Mouse (Mus musculus): ENCODE data around the gene Cdpf1. TPM values are rescaled to one million over a fixed set of nuclear protein-coding genes. Genes with fewer than 3 reads are reported as not detected.
"Not testable (repeated sequence)": the region's sequence is repeated elsewhere in the genome, so short reads cannot be mapped to it uniquely, and the experiment has no call there.

Gene Cdpf1
- total RNA-seq, 4 experiments from 2014 or later = 19.8 to 23.5 (median 22.4) TPM

- DNase-seq (ENCODE audit: low spot score in 2 of 2) = no peak
Measured at GRCm38 (mm10) chr15:85808434-85808833, 3.1 kb downstream of the Cdpf1 start.

GRCm38 (mm10) chr15:85808031-85808430 is 3.5 kb downstream of the Cdpf1 start:
- no peak for DNase-seq (ENCODE audit: low spot score in 2 of 2)

DNA sequence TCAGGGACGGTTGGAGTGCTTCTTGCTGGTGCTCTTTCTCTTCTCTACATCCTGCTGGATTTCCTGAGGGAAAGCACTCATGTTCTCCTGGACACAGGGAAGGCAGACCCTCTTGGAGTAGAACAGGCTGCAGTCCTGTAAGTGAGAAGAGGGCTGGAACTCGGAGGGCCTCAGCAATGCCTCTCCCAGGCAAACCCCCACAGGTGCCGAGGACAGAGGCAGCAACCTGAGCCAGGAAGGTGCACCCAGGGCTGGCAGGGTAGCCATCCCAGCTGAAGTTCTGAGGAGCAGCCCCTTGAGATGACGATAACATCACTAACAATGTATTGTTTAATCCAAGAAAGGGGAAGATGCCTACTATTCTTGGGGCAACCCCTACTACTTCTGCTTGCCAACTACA is 4.1 kb downstream of the Cdpf1 start:
- DNase-seq (ENCODE audit: low spot score in 2 of 2) = no peak

DNA sequence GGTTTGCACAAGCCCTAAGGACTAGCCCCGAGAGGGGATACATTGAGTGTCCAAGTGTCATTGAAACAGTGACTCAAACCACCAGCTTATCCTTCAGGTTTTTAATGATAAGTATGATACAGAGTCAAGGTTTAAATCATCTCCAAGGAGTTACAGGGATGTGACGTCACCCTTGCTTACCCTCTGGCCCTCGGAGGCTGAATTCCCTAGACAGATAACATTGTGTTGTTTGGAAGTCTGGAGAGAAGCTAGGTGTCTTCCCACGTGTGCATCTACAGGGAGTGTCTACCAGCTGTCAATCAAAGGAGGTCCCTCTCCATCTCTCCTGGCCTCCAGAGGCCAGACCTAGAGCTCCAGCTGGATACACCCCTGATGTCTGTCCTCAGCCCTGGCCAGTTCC is 4.6 kb downstream of the Cdpf1 start:
- DNase-seq (ENCODE audit: low spot score in 2 of 2) = no peak

DNA sequence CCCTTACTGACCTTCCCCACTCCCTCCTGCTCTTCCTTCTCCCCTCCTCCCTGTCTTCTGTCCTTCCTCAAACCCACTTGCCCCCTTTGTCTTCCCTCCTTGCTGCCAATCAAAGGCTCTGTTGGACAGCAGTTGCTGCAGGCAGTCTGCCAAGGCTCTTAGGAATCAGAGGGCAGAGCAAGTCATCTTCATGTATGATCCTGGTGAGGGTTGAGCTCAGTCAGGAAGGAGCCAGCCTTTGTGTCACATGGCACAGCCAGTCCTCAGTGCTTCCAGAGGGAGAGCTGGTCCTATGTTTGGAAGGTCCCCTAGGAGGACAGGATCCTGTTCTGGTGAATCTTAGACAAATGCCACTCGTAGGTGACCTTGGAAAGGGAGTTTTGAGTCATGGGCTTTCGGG is 8.6 kb downstream of the Cdpf1 start:
- no peak for DNase-seq (ENCODE audit: low spot score in 2 of 2)

GRCm38 (mm10) chr15:85798676-85799075 is 12.8 kb downstream of the Cdpf1 start:
- no peak for DNase-seq (ENCODE audit: low spot score in 2 of 2)

- DNase-seq (ENCODE audit: low spot score in 2 of 2) = no peak
Measured at GRCm38 (mm10) chr15:85795516-85795915, 16.0 kb downstream of the Cdpf1 start.

DNA sequence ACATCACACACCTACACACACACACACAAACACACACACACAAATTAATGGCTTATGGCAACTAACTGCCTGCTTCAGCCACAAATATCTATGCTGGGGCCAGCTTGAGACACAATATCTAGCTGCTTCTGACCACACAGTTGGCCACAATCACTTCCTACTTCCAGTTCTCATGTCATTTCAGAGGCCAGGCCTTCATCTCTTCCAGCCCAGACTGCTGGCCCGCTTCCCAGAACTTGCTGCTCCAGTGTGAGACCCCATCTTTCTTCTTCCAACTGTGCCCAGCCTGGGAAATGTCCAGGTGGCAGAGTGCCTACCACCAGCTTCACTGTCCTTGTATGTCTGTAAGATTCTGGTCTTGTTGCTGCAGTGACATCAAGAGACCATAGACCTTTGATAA is 18.7 kb downstream of the Cdpf1 start:
- DNase-seq (ENCODE audit: low spot score in 2 of 2) = no peak

GRCm38 (mm10) chr15:85791449-85791848 is 20.0 kb downstream of the Cdpf1 start:
- no peak for DNase-seq (ENCODE audit: low spot score in 2 of 2)

GRCm38 (mm10) chr15:85788633-85789032 is 22.9 kb downstream of the Cdpf1 start:
- DNase-seq (ENCODE audit: low spot score in 2 of 2) = no peak

DNA sequence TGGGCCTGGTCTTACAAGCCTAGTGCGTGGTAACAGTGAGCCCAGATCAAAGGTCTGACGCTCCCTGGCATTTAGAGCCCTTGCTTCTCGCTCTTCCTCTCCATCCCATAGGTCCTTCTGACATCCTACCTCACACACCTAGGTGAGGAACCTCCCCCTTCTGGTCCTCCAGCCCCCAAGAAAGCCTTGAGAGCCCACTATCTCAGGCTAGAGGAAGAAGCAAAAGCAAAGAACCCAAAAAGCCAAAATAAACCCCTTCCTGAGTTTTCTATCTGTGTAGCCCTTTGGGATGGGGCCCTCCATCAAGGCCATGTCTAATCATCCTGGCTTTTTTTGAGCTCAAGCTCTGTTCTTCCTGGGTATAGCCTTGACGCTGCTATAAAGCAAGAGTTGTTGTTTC is 23.4 kb downstream of the Cdpf1 start:
- no peak for DNase-seq (ENCODE audit: low spot score in 2 of 2)

GRCm38 (mm10) chr15:85787482-85787881 is 24.0 kb downstream of the Cdpf1 start:
- DNase-seq (ENCODE audit: low spot score in 2 of 2) = no peak

DNA sequence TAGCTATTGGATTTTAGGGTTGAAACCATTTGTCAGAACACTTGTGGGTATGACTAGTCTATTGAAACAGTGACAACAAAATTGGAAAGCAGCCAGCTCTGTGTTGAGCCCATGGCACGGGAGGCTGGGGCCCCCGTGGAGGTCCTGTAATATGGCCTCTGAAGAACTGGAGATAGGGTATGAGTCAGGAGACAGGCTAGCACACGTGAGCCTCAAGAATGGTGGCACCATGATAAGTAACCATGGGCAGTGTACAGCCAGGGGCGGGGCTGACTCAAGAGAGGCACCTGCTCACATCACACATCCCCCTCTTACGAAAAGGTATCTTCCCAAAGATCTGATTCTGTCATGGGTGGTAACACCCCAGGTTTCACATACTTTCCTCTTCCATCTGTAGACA is 24.8 kb downstream of the Cdpf1 start:
- DNase-seq (ENCODE audit: low spot score in 2 of 2) = no peak

GRCm38 (mm10) chr15:85784341-85784740 is 27.2 kb downstream of the Cdpf1 start:
- no peak for DNase-seq (ENCODE audit: low spot score in 2 of 2)

DNA sequence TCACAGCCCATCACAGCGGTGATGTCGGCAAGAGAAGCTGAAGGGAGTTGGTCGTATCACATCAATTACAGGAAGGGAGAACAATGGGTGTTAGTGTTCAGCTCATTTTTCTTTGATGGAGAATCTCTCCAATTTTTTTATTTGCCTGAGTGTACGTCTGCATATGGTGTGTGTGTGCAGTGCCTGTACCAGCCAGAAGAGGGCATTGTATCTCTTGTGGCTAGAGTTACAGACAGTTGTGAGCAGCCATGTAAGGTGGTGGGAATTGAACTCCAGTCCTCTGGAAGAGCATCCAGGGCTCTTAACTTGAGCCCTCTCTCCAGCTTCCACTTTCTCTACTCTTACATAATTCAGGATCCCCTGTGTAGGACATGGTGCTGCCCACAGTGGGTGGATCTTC is 28.4 kb downstream of the Cdpf1 start:
- no peak for DNase-seq (ENCODE audit: low spot score in 2 of 2)

- DNase-seq (ENCODE audit: low spot score in 2 of 2) = not testable (repeated sequence)
Measured at GRCm38 (mm10) chr15:85778891-85779290, 32.6 kb downstream of the Cdpf1 start.

DNA sequence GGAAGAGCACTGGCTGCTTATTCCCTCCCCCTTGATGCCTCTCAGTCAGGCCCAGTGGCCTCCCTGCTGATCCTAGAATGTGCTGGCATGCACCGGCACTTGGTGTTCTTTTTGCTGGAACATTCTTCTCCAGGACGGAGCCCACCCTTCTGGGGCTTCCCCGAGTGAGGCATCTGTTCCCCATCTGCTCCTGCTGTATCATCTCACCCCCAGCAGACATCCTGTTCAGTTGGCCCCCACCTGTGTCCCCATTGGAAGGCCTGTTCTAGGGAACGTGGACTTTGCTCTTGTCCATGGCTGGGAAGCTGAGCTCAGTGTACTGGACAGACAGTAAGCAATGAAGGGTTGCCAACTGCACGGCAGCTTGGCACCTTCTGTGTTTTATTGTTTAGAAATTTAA is 34.7 kb downstream of the Cdpf1 start:
- DNase-seq (ENCODE audit: low spot score in 2 of 2) = no peak

- no peak for DNase-seq (ENCODE audit: low spot score in 2 of 2)
Measured at GRCm38 (mm10) chr15:85776241-85776640, 35.3 kb downstream of the Cdpf1 start.

DNA sequence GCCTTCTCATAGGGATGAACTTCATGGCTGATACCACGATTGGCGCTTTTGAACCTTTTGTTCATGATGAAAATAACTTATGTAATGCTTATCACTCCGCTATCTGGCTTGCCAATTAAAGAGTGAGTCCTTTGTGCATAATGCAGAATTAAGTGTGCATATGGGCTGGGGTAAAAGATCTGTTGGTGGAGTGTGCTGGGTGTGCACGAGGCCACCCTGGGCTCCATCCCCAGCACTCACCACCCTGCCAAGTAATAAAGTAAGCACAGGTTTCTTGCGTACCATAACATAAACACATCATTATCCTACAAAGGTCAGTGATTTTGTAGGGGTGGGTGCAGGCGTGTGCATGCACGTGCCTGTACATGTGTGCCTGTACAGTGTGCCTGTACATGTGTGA is 36.5 kb downstream of the Cdpf1 start:
- DNase-seq (ENCODE audit: low spot score in 2 of 2) = no peak

DNA sequence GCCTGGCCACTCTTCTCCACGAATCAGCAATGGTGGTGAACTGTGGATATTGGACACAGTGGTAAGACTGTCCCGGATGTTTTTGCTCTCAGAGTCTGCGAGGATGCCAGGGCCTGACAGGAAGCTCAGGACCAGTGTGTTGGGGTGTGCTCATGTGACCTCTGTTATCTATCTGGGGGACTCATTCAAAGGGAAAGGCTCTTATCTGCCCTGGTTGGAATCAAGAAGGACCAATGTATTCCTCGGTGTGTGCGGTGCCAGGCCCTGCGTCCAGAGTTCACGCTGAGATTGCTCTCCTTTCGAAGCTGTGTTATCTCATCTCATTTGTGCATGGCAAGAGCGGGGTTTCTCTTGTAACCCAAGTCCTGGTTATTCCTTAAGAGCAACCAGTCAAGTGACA is 37.1 kb downstream of the Cdpf1 start:
- no peak for DNase-seq (ENCODE audit: low spot score in 2 of 2)

- DNase-seq (ENCODE audit: low spot score in 2 of 2) = no peak
Measured at GRCm38 (mm10) chr15:85772146-85772740, 39.3 kb downstream of the Cdpf1 start.

DNA sequence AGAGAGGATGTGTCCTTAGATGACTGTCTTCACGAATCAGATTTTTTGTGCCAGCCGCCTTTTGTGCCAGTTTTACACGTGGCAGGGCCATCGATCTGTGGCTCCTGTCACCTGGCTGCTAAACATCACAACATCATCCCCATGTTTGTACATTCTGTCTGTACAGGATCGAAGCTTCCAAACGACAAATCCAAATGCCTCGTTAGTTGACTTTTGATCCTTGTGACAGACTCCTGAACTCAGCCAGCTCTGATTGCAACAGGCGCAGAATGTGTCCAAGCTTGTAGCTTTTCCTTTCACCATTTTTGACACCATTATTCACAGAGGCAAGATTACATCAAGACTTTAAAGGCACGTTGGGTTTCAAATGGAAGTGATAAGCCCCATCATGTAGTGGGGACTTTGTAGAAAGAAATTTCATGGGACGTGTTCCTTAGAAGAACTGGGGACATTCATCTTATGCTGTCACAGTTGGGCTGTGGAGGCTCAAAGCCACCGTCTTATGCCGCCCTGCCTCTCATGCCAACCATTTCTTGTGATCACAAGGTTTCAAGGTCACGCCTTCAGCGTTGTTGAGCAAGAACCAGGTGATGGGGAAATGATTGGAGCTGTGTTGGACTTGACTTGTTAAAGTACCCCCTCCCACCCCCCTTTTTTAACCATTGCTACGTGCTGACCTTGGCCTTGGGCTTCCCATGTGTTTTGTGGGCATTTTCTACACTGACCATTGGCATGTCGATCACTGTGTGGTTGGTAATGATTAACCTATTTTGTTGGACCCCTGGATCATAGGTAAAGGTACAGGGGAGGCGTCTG is 40.0 kb downstream of the Cdpf1 start:
- DNase-seq (ENCODE audit: low spot score in 2 of 2) = no peak

- DNase-seq (ENCODE audit: low spot score in 2 of 2) = no peak
Measured at GRCm38 (mm10) chr15:85768991-85769390, 42.5 kb downstream of the Cdpf1 start.
